Mouse (Mus musculus) cerebellum, postnatal 25 days (tissue): ENCODE measurements around the gene Gm5431.
A peak's percentile ranks its signal among the peaks of the same experiment; 100 is the strongest.
"Not testable (repeated sequence)": the region's sequence is repeated elsewhere in the genome, so short reads cannot be mapped to it uniquely, and the experiment has no call there.

Source experiments
- DNase-seq, 2 experiments: peaks; one replicate each; pipeline ENCODE4 v3.0.0; 2021; ENCODE audit warnings: mixed read lengths in 2 of 2

The Gm5431 gene

GRCm38 (mm10) chr11:48870781-48871180 is 31.2 kb downstream of the Gm5431 start:
- no peak for DNase-seq

- no peak for DNase-seq
Measured at GRCm38 (mm10) chr11:48869380-48870110, 32.5 kb downstream of the Gm5431 start.

GRCm38 (mm10) chr11:48866481-48866880 is 35.5 kb downstream of the Gm5431 start:
- DNase-seq: no peak

GRCm38 (mm10) chr11:48863808-48864207 is 38.2 kb downstream of the Gm5431 start:
- no peak for DNase-seq

GRCm38 (mm10) chr11:48862784-48863319 is 39.2 kb downstream of the Gm5431 start:
- DNase-seq: no peak

- DNase-seq: peak in 1 of 2 experiments; percentile 74
Measured at GRCm38 (mm10) chr11:48859014-48859413, 43.0 kb downstream of the Gm5431 start.

GRCm38 (mm10) chr11:48853474-48854180 is 48.4 kb downstream of the Gm5431 start:
- peak; percentile 92 to 95 for DNase-seq

- DNase-seq: peak in 1 of 2 experiments; percentile 45
Measured at GRCm38 (mm10) chr11:48852624-48853473, 49.2 kb downstream of the Gm5431 start.

GRCm38 (mm10) chr11:48852190-48852589 is 49.8 kb downstream of the Gm5431 start:
- no peak for DNase-seq

- DNase-seq: no peak
Measured at GRCm38 (mm10) chr11:48851270-48851995, 50.6 kb downstream of the Gm5431 start.

- no peak for DNase-seq
Measured at GRCm38 (mm10) chr11:48850240-48850639, 51.8 kb downstream of the Gm5431 start.

- DNase-seq: no peak
Measured at GRCm38 (mm10) chr11:48846881-48847280, 55.1 kb downstream of the Gm5431 start.

GRCm38 (mm10) chr11:48846362-48846761 is 55.7 kb downstream of the Gm5431 start:
- not testable (repeated sequence) for DNase-seq

GRCm38 (mm10) chr11:48845244-48845815 is 56.7 kb downstream of the Gm5431 start:
- DNase-seq: no peak

GRCm38 (mm10) chr11:48844309-48844708 is 57.7 kb downstream of the Gm5431 start:
- DNase-seq: peak in 1 of 2 experiments; percentile 43

GRCm38 (mm10) chr11:48843202-48843601 is 58.8 kb downstream of the Gm5431 start:
- DNase-seq: no peak

GRCm38 (mm10) chr11:48842378-48842792 is 59.6 kb downstream of the Gm5431 start:
- DNase-seq: no peak

GRCm38 (mm10) chr11:48841213-48841612 is 60.8 kb downstream of the Gm5431 start:
- DNase-seq: no peak

- no peak for DNase-seq
Measured at GRCm38 (mm10) chr11:48840805-48841204, 61.2 kb downstream of the Gm5431 start.

GRCm38 (mm10) chr11:48838879-48839680 is 62.9 kb downstream of the Gm5431 start:
- no peak for DNase-seq
